In genomic region chr11:102394421-102395124, GRCm38 (mm10) we compare ENCODE assay signal across 8 mouse cellular contexts. TPM values are rescaled to one million over a fixed set of nuclear protein-coding genes. Genes with fewer than 3 reads are reported as not detected.
DNase-seq lines count a peak whose midpoint lies in the region; ATAC-seq and TF ChIP-seq lines count a peak whose summit lies in the region.

No protein-coding gene starts in this region.

- TF ChIP-seq CTCF in CH12.LX (conservative IDR thresholded peaks at IDR 0.05 in 1 of 2, IDR thresholded peaks at IDR 0.05 in 1 of 2; ENCODE audit: low read depth in 2 of 2, low read length in 2 of 2) = no peak

- no peak for TF ChIP-seq RAD21 in CH12.LX (IDR thresholded peaks at IDR 0.05; ENCODE audit: low read depth, low read length)

- TF ChIP-seq EP300 in CH12.LX (IDR thresholded peaks at IDR 0.05; ENCODE audit: low read length) = no peak

- peaks cover 13 to 18% of the 10 kb centered on the region in 2 experiments; a peak in 3 of 4 replicates for H3K4me1 ChIP-seq in CH12.LX (ENCODE audit: control insufficient read depth in 1 of 2, insufficient read depth in 2 of 2)
- H3K4me1 ChIP-seq in embryonic facial prominence, embryonic 13.5 days = peaks cover 31% of the 10 kb centered on the region
- peaks cover 33% of the 10 kb centered on the region for H3K4me1 ChIP-seq in intestine, embryonic 16.5 days (ENCODE audit: control insufficient read depth, insufficient read depth, low read length)

- dilution Hi-C loops in CH12.LX (cut with MboI; ENCODE audit: extremely low pct_ligation_motif_present, extremely low pct_unique_long_range_greater_than_20kb, low sequenced_read_pairs) = no loop called here

- peaks cover 65% of the 10 kb centered on the region for H3K27me3 ChIP-seq in CH12.LX (replicated peaks)
- H3K27me3 ChIP-seq in embryonic facial prominence, embryonic 13.5 days = peaks cover 52% of the 10 kb centered on the region
- H3K27me3 ChIP-seq in intestine, embryonic 16.5 days (replicated peaks; ENCODE audit: control insufficient read depth, insufficient read depth, low read length) = peaks cover 16% of the 10 kb centered on the region

- H3K27ac ChIP-seq in CH12.LX (ENCODE audit: insufficient read depth, low read depth) = no peak overlapping the region
- H3K27ac ChIP-seq in embryonic facial prominence, embryonic 13.5 days = no peak overlapping the region
- no peak overlapping the region for H3K27ac ChIP-seq in intestine, embryonic 16.5 days (ENCODE audit: low read length)

- in situ Hi-C loops in CH12.LX (cut with MboI; ENCODE audit: low pct_ligation_motif_present, low pct_unique_long_range_greater_than_20kb, low sequenced_read_pairs) = no loop called here

- H3K9me3 ChIP-seq in CH12.LX (replicated peaks; ENCODE audit: low read length) = no peaks in the 10 kb centered on the region
- no peaks in the 10 kb centered on the region for H3K9me3 ChIP-seq in embryonic facial prominence, embryonic 13.5 days
- H3K9me3 ChIP-seq in intestine, embryonic 16.5 days (ENCODE audit: control insufficient read depth, low read length) = no peaks in the 10 kb centered on the region

- H3K9ac ChIP-seq in CH12.LX (ENCODE audit: insufficient read depth, low read depth) = no peak overlapping the region
- no peak overlapping the region for H3K9ac ChIP-seq in embryonic facial prominence, embryonic 13.5 days
- H3K9ac ChIP-seq in intestine, embryonic 16.5 days (ENCODE audit: low read depth, low read length) = no peak overlapping the region

- H3K4me2 ChIP-seq in CH12.LX (ENCODE audit: insufficient read depth, low read depth, poor library complexity, severe bottlenecking) = peak overlapping the region; percentile 89
- peak overlapping the region; percentile 97 for H3K4me2 ChIP-seq in embryonic facial prominence, embryonic 13.5 days
- peak overlapping the region; percentile 16; the same call in 1 of the 2 replicates for H3K4me2 ChIP-seq in intestine, embryonic 16.5 days (ENCODE audit: low read depth, low read length)

- no peak for TF ChIP-seq POLR2A in CH12.LX (IDR thresholded peaks at IDR 0.05; ENCODE audit: low read depth, low read length)

- H3K4me3 ChIP-seq in CH12.LX (replicated peaks in 1 of 3; ENCODE audit: low read depth in 2 of 3, low read length in 2 of 3, poor library complexity in 1 of 3) = no peak overlapping the region
- 0 out of 2 replicates have a peak overlapping the region, but pooled peaks have one; percentile 5 for H3K4me3 ChIP-seq in embryonic facial prominence, embryonic 13.5 days
- peak overlapping the region; percentile 50; the same call in 1 of the 2 replicates for H3K4me3 ChIP-seq in intestine, embryonic 16.5 days (ENCODE audit: low read length)

- DNase-seq in CH12.LX (ENCODE audit: extremely low read depth) (no peak), MN1 (ENCODE audit: low spot score) (peak; percentile 73)
- DNase-seq in gastrocnemius, adult 8-10 months (ENCODE audit: low spot score in 2 of 2) = no peak
- DNase-seq in thymus, adult 18-20 months = no peak
- no peak for DNase-seq in layer of hippocampus, adult 8-10 months (ENCODE audit: low spot score in 2 of 2)
- no peak for DNase-seq in urinary bladder, postnatal 25 days (ENCODE audit: low spot score)

- 69% methylated on average over 9 of the region's 9 CpGs for WGBS in embryonic facial prominence, embryonic 13.5 days
- 75% methylated on average over 9 of the region's 9 CpGs for WGBS in intestine, embryonic 16.5 days

- H3K36me3 ChIP-seq in CH12.LX (replicated peaks in 1 of 2; ENCODE audit: control insufficient read depth in 1 of 2, insufficient read depth in 1 of 2, low read length in 1 of 2) = peaks cover 5% of the 10 kb centered on the region in 2 experiments
- H3K36me3 ChIP-seq in embryonic facial prominence, embryonic 13.5 days = no peaks in the 10 kb centered on the region
- H3K36me3 ChIP-seq in intestine, embryonic 16.5 days (ENCODE audit: control insufficient read depth, insufficient read depth, low read length) = no peaks in the 10 kb centered on the region

- H3K79me2 ChIP-seq in CH12.LX (replicated peaks; ENCODE audit: control insufficient read depth, extremely low read depth, insufficient read depth, poor library complexity, severe bottlenecking) = no peaks in the 10 kb centered on the region

- ATAC-seq in embryonic facial prominence, embryonic 13.5 days (ENCODE audit: insufficient number of reproducible peaks, insufficient read depth, low FRiP score, low TSS enrichment, low read depth) = no peak
- no peak for ATAC-seq in intestine, embryonic 16.5 days

TF ChIP-seq in CH12.LX, 34 proteins besides CTCF, POLR2A, EP300 and RAD21:
- no peak for TF ChIP-seq HCFC1 (IDR thresholded peaks at IDR 0.05; ENCODE audit: low read depth, low read length)

RNA-seq across cellular contexts. Expression of gene Rundc3a, which starts 1.4 kb away (rescaled TPM):
- total RNA-seq in CH12.LX (2012; rRNA removed) (9.0 and 16.3 TPM in 2 replicates), CH12.LX (2014; rRNA removed) (1.3 and 1.4 TPM in 2 replicates)
- polyA plus RNA-seq in CH12.LX (2012; ENCODE audit: insufficient read length, low read depth) = 3.3 and 4.8 TPM in 2 replicates
- 3.6 and 5.2 TPM in 2 replicates for polyA plus RNA-seq in embryonic facial prominence, embryonic 13.5 days (2015; fragmentation: Nextera tagmentation; extraction: Ambion mirVana)
- polyA plus RNA-seq in intestine, embryonic 16.5 days (2015; fragmentation: Nextera tagmentation; extraction: Ambion mirVana) = 6.0 and 6.8 TPM in 2 replicates
- total RNA-seq in gastrocnemius, adult 8-10 months (2022) = under 1 TPM in 1 of 4 experiments, not detected in 3; 0.21 TPM
- 100 to 1,000 TPM; 420 to 453 (median 428) TPM for total RNA-seq in layer of hippocampus, adult 8-10 months (2022)

RNA-seq across cellular contexts. Expression of gene Slc25a39, which starts 13.2 kb away (rescaled TPM):
- total RNA-seq in CH12.LX (2012; rRNA removed) = 169 and 199 TPM in 2 replicates
- total RNA-seq in CH12.LX (2014; rRNA removed) = 108 and 112 TPM in 2 replicates
- 198 and 226 TPM in 2 replicates for polyA plus RNA-seq in CH12.LX (2012; ENCODE audit: insufficient read length, low read depth)
- polyA plus RNA-seq in embryonic facial prominence, embryonic 13.5 days (2015; fragmentation: Nextera tagmentation; extraction: Ambion mirVana) = 191 and 195 TPM in 2 replicates
- polyA plus RNA-seq in intestine, embryonic 16.5 days (2015; fragmentation: Nextera tagmentation; extraction: Ambion mirVana) = 366 and 376 TPM in 2 replicates
- total RNA-seq in gastrocnemius, adult 8-10 months (2022) = 10 to 100 TPM; 61.2 to 72.2 (median 66.7) TPM
- total RNA-seq in layer of hippocampus, adult 8-10 months (2022) = 10 to 100 TPM; 62.0 to 72.4 (median 64.6) TPM

RNA-seq across cellular contexts. Expression of gene Slc4a1, which starts 28.6 kb away (rescaled TPM):
- total RNA-seq in CH12.LX (2012; rRNA removed) (0.08 TPM in 1 of 2 replicates, not detected in the other), CH12.LX (2014; rRNA removed) (0.04 TPM in 1 of 2 replicates, not detected in the other)
- not detected in 2 replicates for polyA plus RNA-seq in CH12.LX (2012; ENCODE audit: insufficient read length, low read depth)
- polyA plus RNA-seq in embryonic facial prominence, embryonic 13.5 days (2015; fragmentation: Nextera tagmentation; extraction: Ambion mirVana) = 6.3 and 16.6 TPM in 2 replicates
- 11.2 and 19.3 TPM in 2 replicates for polyA plus RNA-seq in intestine, embryonic 16.5 days (2015; fragmentation: Nextera tagmentation; extraction: Ambion mirVana)
- total RNA-seq in gastrocnemius, adult 8-10 months (2022) = 1 to 10 TPM in 1 of 4 experiments, not detected in 3; 1.0 TPM
- total RNA-seq in layer of hippocampus, adult 8-10 months (2022) = under 1 TPM in 2 of 4 experiments, not detected in 2; 0.10 to 0.11 TPM

RNA-seq across cellular contexts. Expression of gene Grn, which starts 35.5 kb away (rescaled TPM):
- total RNA-seq in CH12.LX (2012; rRNA removed) (106 and 165 TPM in 2 replicates), CH12.LX (2014; rRNA removed) (63.7 and 80.6 TPM in 2 replicates)
- polyA plus RNA-seq in CH12.LX (2012; ENCODE audit: insufficient read length, low read depth) = 420 and 453 TPM in 2 replicates
- polyA plus RNA-seq in embryonic facial prominence, embryonic 13.5 days (2015; fragmentation: Nextera tagmentation; extraction: Ambion mirVana) = 124 and 126 TPM in 2 replicates
- polyA plus RNA-seq in intestine, embryonic 16.5 days (2015; fragmentation: Nextera tagmentation; extraction: Ambion mirVana) = 221 and 245 TPM in 2 replicates
- total RNA-seq in gastrocnemius, adult 8-10 months (2022) = 10 to 100 TPM; 12.2 to 21.8 (median 17.0) TPM
- total RNA-seq in layer of hippocampus, adult 8-10 months (2022) = 100 to 1,000 TPM in 2 of 4 experiments, 10 to 100 TPM in 2; 61.9 to 191 (median 114) TPM

RNA-seq across cellular contexts. Expression of gene Fam171a2, which starts 52.9 kb away (rescaled TPM):
- not detected in 2 replicates for total RNA-seq in CH12.LX (2012; rRNA removed)
- total RNA-seq in CH12.LX (2014; rRNA removed) = not detected in 2 replicates
- polyA plus RNA-seq in CH12.LX (2012; ENCODE audit: insufficient read length, low read depth) = not detected in 2 replicates
- 8.1 and 8.2 TPM in 2 replicates for polyA plus RNA-seq in embryonic facial prominence, embryonic 13.5 days (2015; fragmentation: Nextera tagmentation; extraction: Ambion mirVana)
- 0.86 and 1.8 TPM in 2 replicates for polyA plus RNA-seq in intestine, embryonic 16.5 days (2015; fragmentation: Nextera tagmentation; extraction: Ambion mirVana)
- total RNA-seq in gastrocnemius, adult 8-10 months (2022) = 1 to 10 TPM in 3 of 4 experiments, under 1 TPM in 1; 0.97 to 1.5 (median 1.2) TPM
- 10 to 100 TPM; 77.6 to 94.7 (median 85.7) TPM for total RNA-seq in layer of hippocampus, adult 8-10 months (2022)

Comparison
In these comparisons a context has a peak if more than half of its experiments do, and no peak if none do; other contexts are left out.
1. H3K4me2 ChIP-seq: peak in every context shown above with its lines; median percentile 97 in embryonic facial prominence, embryonic 13.5 days; 89 in CH12.LX; 16 in intestine, embryonic 16.5 days.
2. H3K4me3 ChIP-seq: peak in embryonic facial prominence, embryonic 13.5 days (single experiment) and intestine, embryonic 16.5 days (single experiment); none in CH12.LX (0 of 3).
3. RNA of gene Rundc3a, which starts 1.4 kb away (total RNA-seq): 420 to 453 TPM in layer of hippocampus, adult 8-10 months; 1.3 to 16.3 TPM in CH12.LX and 0.21 TPM in gastrocnemius, adult 8-10 months; every median in the first group is over 10 times any median in the second.